Mouse (Mus musculus): Measurements from ENCODE around the gene Psmd2. TPM values are rescaled to one million over a fixed set of nuclear protein-coding genes. Genes with fewer than 3 reads are reported as not detected.
"Not testable (repeated sequence)": the region's sequence is repeated elsewhere in the genome, so short reads cannot be mapped to it uniquely, and the experiment has no call there.

Gene Psmd2
- polyA plus RNA-seq, 1 experiment = 211 TPM

GRCm38 (mm10) chr16:20643911-20644310 is 7.5 kb upstream of the Psmd2 start:
- no peaks in the 10 kb centered on the region for H3K4me1 ChIP-seq (ENCODE audit: control insufficient read depth, insufficient read depth, low read length)

GRCm38 (mm10) chr16:20651947-20652310 is 477 bp downstream of the Psmd2 start:
- H3K27ac ChIP-seq (ENCODE audit: insufficient read depth, low read length) = no peak overlapping the region

More at GRCm38 (mm10) chr16:20643911-20644310, 7.5 kb upstream of the Psmd2 start:
- Histone ChIP-seq H3K27ac (ENCODE audit: insufficient read depth, low read length) (no peak overlapping the region), H3K4me3 (ENCODE audit: insufficient read depth, low read length) (no peak overlapping the region)
- no peak for TF ChIP-seq POLR2A (IDR thresholded peaks at IDR 0.05; ENCODE audit: low read depth, low read length)
- no peak for TF ChIP-seq CTCF (IDR thresholded peaks at IDR 0.05; ENCODE audit: borderline replicate concordance, insufficient read depth, low read length)

GRCm38 (mm10) chr16:20653315-20653714 is 1.9 kb downstream of the Psmd2 start:
- TF ChIP-seq CTCF (IDR thresholded peaks at IDR 0.05; ENCODE audit: borderline replicate concordance, insufficient read depth, low read length) (no peak), POLR2A (IDR thresholded peaks at IDR 0.05; ENCODE audit: low read depth, low read length) (no peak)
- Histone ChIP-seq H3K4me3 (ENCODE audit: insufficient read depth, low read length) (no peak overlapping the region; the same call in 1 of the 2 replicates), H3K4me1 (ENCODE audit: control insufficient read depth, insufficient read depth, low read length) (no peaks in the 10 kb centered on the region), H3K27ac (ENCODE audit: insufficient read depth, low read length) (no peak overlapping the region)

More at GRCm38 (mm10) chr16:20651947-20652310, 477 bp downstream of the Psmd2 start:
- TF ChIP-seq CTCF (IDR thresholded peaks at IDR 0.05; ENCODE audit: borderline replicate concordance, insufficient read depth, low read length) (no peak), POLR2A (IDR thresholded peaks at IDR 0.05; ENCODE audit: low read depth, low read length) (no peak)
- Histone ChIP-seq H3K4me3 (ENCODE audit: insufficient read depth, low read length) (peak overlapping the region; percentile 72), H3K4me1 (ENCODE audit: control insufficient read depth, insufficient read depth, low read length) (no peaks in the 10 kb centered on the region)

GRCm38 (mm10) chr16:20657661-20658060 is 6.2 kb downstream of the Psmd2 start:
- H3K27ac ChIP-seq (ENCODE audit: insufficient read depth, low read length) = no peak overlapping the region
- TF ChIP-seq CTCF (IDR thresholded peaks at IDR 0.05; ENCODE audit: borderline replicate concordance, insufficient read depth, low read length) (no peak), POLR2A (IDR thresholded peaks at IDR 0.05; ENCODE audit: low read depth, low read length) (no peak)
- no peaks in the 10 kb centered on the region for H3K4me1 ChIP-seq (ENCODE audit: control insufficient read depth, insufficient read depth, low read length)
- H3K4me3 ChIP-seq (ENCODE audit: insufficient read depth, low read length) = no peak overlapping the region

- not testable (repeated sequence) for H3K4me3 ChIP-seq (ENCODE audit: insufficient read depth, low read length); H3K4me1 ChIP-seq (ENCODE audit: control insufficient read depth, insufficient read depth, low read length); H3K27ac ChIP-seq (ENCODE audit: insufficient read depth, low read length)
Observed at GRCm38 (mm10) chr16:20668013-20668412, 16.6 kb downstream of the Psmd2 start, which contains the start of gene Eif4g1. TSS of gene Eif4g1 (plus strand) at chr16:20668313.

- TF ChIP-seq POLR2A (IDR thresholded peaks at IDR 0.05; ENCODE audit: low read depth, low read length) (no peak), CTCF (IDR thresholded peaks at IDR 0.05; ENCODE audit: borderline replicate concordance, insufficient read depth, low read length) (no peak)
Observed at GRCm38 (mm10) chr16:20670291-20670690, 18.8 kb downstream of the Psmd2 start.

GRCm38 (mm10) chr16:20671886-20672285 is 20.4 kb downstream of the Psmd2 start:
- no peak for TF ChIP-seq CTCF (IDR thresholded peaks at IDR 0.05; ENCODE audit: borderline replicate concordance, insufficient read depth, low read length)
- TF ChIP-seq POLR2A (IDR thresholded peaks at IDR 0.05; ENCODE audit: low read depth, low read length) = no peak
- Histone ChIP-seq H3K4me1 (ENCODE audit: control insufficient read depth, insufficient read depth, low read length) (peaks cover 6% of the 10 kb centered on the region), H3K4me3 (ENCODE audit: insufficient read depth, low read length) (no peak overlapping the region), H3K27ac (ENCODE audit: insufficient read depth, low read length) (no peak overlapping the region)

More at GRCm38 (mm10) chr16:20670291-20670690, 18.8 kb downstream of the Psmd2 start:
- Histone ChIP-seq H3K27ac (ENCODE audit: insufficient read depth, low read length) (no peak overlapping the region), H3K4me1 (ENCODE audit: control insufficient read depth, insufficient read depth, low read length) (peaks cover 6% of the 10 kb centered on the region), H3K4me3 (ENCODE audit: insufficient read depth, low read length) (no peak overlapping the region)

GRCm38 (mm10) chr16:20672500-20672902 is 21.0 kb downstream of the Psmd2 start:
- Histone ChIP-seq H3K4me3 (ENCODE audit: insufficient read depth, low read length) (peak overlapping the region; percentile 99; the same call in 1 of the 2 replicates), H3K27ac (ENCODE audit: insufficient read depth, low read length) (0 out of 2 replicates have a peak overlapping the region, but pooled peaks have one; percentile 35)

GRCm38 (mm10) chr16:20672965-20673705 is 21.7 kb downstream of the Psmd2 start:
- Histone ChIP-seq H3K27ac (ENCODE audit: insufficient read depth, low read length) (peak overlapping the region; percentile 83), H3K4me3 (ENCODE audit: insufficient read depth, low read length) (peak overlapping the region; percentile 99), H3K4me1 (ENCODE audit: control insufficient read depth, insufficient read depth, low read length) (peaks cover 14% of the 10 kb centered on the region)
- TF ChIP-seq CTCF (IDR thresholded peaks at IDR 0.05; ENCODE audit: borderline replicate concordance, insufficient read depth, low read length) (no peak), POLR2A (IDR thresholded peaks at IDR 0.05; ENCODE audit: low read depth, low read length) (0 out of 2 replicates have a peak, but pooled peaks have one; percentile 25)

More at GRCm38 (mm10) chr16:20672500-20672902, 21.0 kb downstream of the Psmd2 start:
- TF ChIP-seq POLR2A (IDR thresholded peaks at IDR 0.05; ENCODE audit: low read depth, low read length) (peak; percentile 79), CTCF (IDR thresholded peaks at IDR 0.05; ENCODE audit: borderline replicate concordance, insufficient read depth, low read length) (no peak)
- peaks cover 10% of the 10 kb centered on the region for H3K4me1 ChIP-seq (ENCODE audit: control insufficient read depth, insufficient read depth, low read length)

- H3K27ac ChIP-seq (ENCODE audit: insufficient read depth, low read length) = peak overlapping the region; percentile 83; the same call in 1 of the 2 replicates
- H3K4me3 ChIP-seq (ENCODE audit: insufficient read depth, low read length) = peak overlapping the region; percentile 99
- TF ChIP-seq POLR2A (IDR thresholded peaks at IDR 0.05; ENCODE audit: low read depth, low read length) (no peak; the same call in 1 of the 2 replicates), CTCF (IDR thresholded peaks at IDR 0.05; ENCODE audit: borderline replicate concordance, insufficient read depth, low read length) (no peak)
- peaks cover 14% of the 10 kb centered on the region for H3K4me1 ChIP-seq (ENCODE audit: control insufficient read depth, insufficient read depth, low read length)
Observed at GRCm38 (mm10) chr16:20673706-20674303, 22.4 kb downstream of the Psmd2 start.

Measured in embryonic fibroblast, embryonic 13.5 days (primary cell).